Mouse (Mus musculus): ENCODE measurements around the gene Atp2b4.

GRCm38 (mm10) chr1:133741881-133742434 is 58.9 kb downstream of the Atp2b4 start:
- TF ChIP-seq CTCF (IDR thresholded peaks at IDR 0.05; ENCODE audit: borderline replicate concordance, insufficient read depth, low read length) (no peak), POLR2A (IDR thresholded peaks at IDR 0.05; ENCODE audit: low read depth, low read length) (no peak)
